Mouse (Mus musculus): ENCODE results near the gene Itgb7.

The Itgb7 gene

DNA sequence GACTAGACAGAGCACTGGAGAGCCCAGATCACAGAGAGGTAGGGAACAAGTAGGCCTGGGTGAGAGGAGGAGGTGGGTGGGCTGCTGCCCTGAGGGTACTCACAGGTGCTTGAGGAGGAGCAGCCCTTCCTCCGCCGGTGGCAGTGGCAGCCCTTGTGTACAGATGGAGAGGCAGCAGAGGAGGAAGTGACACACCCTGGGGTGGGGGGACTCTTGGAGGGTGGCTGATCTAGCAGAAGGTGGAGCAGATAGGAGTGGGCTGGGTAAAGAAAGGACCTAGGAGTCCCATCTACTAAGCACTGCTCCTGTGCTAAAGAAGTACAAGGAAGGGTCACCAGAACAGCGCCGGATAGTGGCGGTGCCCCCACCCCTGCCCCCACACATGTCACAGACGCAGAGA is at the start of gene Itgb7:
Itgb7 (minus strand) TSS at position 197 of the 400 bp plus-strand sequence.
- peak; percentile 78 to 87 for DNase-seq

GRCm38 (mm10) chr15:102280623-102281022 is 48.9 kb upstream of the Itgb7 start:
- DNase-seq: no peak

- peak in 1 of 2 experiments; percentile 15 for DNase-seq
Measured at GRCm38 (mm10) chr15:102279783-102280520, 48.2 kb upstream of the Itgb7 start.

DNA sequence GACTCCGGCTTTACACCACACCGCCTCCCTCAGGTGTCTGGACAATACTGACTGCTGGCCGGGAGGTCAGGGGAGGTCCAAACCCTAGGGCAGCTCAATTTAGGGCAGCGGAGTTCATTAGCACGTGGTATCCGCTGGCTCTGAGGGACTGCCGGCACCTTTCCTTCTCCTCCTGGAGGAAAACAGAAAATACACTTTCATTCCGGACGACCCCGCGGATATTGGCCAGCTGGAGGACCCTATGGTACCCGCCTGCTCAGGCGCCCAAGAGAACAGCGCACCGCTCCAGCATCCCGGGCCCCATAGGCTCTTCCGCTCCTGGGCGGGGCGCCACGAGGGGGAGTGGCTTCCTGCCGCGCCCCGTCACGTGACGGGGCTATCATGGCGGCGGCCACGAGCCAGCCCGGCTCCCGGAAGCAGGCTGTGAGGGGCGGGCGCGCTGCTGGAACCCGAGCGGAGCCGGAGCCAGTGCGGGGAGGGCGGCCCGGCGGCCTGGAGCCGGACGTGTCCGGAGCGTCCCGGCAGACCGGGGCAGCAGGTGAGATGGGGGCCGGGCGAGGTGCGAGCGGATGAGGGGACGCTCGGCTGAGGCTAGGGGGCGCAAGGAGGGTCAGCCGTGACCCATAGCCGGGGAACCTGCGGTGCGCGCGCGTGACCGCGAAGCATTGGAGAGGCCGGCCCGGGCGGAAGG is 47.5 kb upstream of the Itgb7 start, which contains the start of gene Mfsd5:
Mfsd5 (plus strand) TSS at position 363 of the 691 bp plus-strand sequence.
- DNase-seq: peak; percentile 84 to 89

DNA sequence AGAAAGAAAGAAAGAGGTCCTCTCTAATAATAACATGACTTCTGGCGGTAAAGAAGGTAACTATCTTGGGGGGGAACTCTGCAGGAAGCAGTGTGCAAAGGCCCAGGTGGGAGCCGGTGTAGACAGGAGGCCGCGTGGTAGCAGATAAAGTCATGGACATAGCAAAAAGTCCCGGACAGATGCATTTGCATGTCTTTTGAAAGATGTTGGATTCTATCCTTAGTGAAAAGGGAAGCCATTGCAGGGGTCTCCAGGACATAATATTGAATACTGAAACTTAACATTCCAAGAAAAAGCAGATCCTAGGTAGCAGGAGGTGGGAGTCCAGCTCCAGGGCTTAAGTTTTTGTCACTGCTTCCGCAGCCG is 47.0 kb upstream of the Itgb7 start:
- DNase-seq: peak in 1 of 2 experiments; percentile 31

DNA sequence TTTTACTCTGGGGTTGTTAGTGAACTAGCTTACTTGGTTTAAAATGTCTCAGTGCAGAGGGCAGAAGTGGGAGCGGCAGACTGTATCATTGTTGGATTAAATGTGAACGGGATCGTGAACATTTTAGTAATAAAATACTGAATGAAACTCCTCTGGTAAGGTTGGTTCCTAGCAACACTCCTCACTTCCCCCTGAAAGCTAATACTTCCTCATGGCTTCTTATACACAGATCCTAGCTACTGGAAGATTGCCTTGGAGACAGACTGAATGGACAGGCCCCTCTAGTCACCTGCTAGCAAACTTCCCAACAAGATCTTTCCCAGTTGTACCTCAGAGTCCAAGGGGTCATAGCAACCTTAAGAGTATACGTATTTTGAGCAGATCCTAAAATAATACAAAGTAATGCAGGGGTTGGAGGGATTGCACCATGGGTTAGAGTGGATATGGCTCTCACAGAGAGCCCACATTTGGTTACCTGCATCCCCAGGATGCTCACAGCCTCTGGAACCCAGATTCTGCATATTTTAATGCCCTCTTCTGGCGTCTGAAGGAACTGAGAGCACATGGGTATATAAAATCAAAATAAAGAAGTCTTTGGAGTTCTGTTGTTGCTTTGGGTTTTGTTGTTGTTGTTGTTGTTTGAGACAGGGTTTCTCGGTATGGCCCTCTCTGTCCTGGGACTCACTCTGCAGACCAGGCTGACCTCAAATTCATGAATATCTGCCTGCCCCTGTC is 42.4 kb upstream of the Itgb7 start:
- no peak for DNase-seq

DNA sequence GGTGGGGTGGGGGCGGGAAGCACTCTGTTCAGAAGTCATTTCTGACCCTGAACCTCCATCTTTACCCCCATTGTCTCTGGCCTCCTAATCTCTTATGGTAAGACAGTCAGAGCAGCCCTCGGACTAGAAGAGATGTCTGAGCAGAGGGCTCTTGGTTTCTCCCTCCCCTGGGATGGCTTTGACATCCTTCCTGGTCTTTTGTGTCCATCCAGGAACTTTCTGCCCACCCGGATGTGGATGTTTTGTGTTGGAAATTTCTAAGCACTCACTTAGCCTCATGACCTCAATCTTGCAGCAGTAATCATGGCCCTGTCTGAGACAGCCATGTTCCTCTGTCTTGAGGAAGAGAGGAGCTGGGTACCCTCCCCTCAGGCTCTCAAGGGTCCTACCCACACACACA is 39.7 kb upstream of the Itgb7 start:
- no peak for DNase-seq

DNA sequence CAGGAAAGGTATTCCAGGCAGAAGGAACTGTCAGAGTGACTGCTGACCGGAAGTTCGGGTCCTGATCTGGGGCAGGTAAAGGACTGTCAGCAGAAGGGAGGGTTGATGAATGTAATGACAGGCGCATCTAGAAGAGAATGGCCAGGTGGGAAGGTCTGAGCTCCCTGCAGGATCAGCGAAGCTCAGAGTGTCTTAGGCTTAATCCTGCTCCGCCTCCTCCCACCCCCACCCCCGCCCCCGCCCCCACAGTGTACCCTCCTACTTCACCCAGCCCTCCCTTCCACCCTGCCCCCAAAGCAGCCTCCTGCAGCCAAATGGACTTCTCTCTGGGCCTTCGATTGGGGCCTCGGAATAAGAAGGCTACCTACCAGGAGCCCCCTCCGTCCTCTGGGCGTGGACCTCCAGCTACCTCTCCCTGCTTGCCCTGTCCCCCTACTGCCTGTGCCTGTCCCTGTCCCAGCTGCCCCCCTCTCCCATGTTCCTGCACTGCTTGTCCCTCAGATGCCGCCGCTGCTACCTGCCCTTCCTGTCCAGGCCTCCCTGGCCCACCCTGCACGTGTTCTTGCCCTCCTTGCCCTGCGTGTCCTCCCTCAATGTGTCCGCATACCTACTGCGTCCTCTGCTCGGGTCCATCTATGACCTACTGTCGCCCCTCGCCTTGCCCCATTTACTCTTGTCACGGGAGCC is 38.7 kb upstream of the Itgb7 start, which contains the start of gene Gm9918:
Gm9918 (plus strand) TSS at position 290 of the 687 bp plus-strand sequence.
- DNase-seq: no peak

DNA sequence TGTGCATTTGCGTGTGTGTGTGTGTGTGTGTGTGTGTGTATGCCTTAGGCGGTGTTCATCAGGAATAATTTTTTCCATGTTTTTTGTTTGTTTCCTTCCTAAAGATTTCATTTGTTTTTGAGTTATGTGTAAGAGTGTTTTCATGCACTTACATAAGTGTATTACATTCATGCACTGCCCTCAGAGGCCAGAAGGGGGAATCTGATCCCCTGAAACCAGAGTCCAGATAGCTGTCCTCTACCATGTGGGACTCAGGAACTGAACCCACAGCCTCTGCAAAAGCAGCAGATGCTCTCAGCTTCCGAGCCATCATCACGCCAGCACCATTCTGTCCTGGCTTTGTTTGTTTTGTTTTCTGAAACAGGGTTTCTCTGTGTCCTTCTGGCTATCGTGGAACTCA is 33.8 kb upstream of the Itgb7 start:
- no peak for DNase-seq

DNA sequence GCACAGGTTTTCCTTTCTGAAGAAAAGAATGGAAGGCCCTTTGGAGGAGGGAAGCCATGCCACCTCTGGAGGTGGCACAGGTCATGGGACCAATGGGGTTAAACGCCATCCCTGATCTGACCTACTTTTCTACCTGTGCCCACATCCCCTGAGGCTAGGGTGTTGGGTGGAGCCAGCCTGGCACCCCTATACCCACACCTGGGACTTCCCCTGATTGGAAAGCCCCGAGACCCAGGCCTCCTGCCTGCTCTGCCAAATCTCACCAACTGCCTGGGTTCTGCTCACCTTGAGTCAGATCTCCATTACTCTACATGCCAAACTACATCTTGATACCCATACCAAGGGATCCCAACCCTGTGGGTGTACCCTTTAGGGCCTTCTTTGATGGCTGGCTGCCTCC is 31.3 kb upstream of the Itgb7 start:
- DNase-seq: peak; percentile 24 to 54

DNA sequence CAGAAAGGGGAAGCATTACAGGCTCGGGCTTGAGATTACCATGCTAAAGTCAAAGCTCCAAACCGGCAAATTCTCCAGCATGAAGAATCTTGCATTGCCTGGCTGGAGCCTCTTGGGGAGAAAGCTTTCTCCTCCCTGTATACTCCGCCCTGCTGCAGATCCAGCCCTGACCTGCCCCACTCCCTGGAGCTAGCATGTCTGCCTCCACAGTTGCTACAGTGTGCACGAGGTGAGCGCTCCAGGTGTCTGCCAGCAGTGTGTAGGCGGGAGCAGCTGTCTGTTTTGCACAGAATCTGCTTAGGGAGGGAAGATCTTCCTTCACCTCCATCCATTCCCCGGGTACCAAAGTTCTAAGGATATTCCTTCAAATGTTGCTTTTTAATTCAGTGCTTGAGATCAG is 30.8 kb upstream of the Itgb7 start:
- DNase-seq: no peak

- no peak for DNase-seq
Measured at GRCm38 (mm10) chr15:102258581-102259253, 27.0 kb upstream of the Itgb7 start.

DNA sequence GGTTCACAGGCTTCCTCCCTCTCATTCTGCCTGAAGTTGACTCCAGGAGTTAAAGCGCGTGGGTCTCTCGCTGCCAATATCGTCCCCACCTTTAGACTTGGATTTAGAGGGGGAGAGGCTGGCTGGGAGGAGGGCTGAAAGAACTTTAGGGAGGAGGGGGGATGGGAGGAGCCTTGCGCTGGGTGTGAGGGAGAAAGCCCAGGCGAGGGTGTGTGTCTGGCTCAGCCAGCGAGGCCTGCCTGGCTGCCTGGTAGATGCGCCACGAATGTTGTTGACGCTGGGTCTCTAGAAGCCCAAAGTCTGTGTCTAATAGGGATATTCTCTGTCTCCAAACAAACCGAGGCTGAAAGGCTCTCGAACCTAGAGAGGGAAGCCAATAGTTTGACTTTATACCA is 26.3 kb upstream of the Itgb7 start:
- DNase-seq: no peak

DNA sequence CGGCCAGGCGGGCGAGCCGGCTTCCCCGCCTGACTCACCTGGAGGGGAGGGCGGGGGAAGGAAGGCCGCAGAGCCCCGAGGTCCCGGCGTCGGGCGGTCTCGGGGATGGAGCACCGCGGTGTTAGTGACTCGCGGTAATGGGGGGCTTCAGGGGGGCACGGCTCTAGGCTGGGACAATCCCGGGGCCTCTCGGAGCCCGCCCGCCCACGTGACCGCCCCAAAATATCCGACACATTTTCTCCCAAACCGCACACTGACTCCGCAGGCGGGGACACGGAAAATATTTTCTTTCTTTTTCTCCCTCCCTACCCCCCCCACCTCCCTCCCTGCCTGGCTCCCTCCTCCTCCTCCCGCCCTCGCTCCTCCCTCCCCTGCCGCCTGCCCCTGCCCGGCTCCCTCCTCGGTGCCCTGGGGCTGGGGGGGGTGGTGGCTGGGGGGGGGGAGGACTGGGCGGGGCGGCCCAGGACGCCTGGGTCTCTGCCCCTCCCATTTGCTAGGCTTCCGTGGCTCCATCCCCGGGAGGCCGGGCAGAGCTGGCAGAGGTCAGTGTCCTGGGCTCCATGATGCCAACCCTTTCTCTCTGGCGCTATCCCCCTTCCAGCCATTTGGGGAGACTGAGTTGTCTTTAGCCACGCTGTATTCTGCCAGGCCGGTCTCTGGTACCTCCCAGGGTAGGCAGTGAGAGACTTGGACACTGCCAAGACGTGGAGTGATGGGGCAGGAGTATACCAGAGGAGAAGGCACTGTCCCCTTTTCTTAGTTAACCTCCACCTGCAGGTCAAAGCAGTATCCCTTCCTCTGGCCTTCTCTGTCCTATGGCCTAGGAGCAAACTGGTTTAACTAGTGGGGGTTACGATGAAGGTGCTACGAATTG is 25.7 kb upstream of the Itgb7 start, which contains the start of gene Rarg:
Rarg (minus strand) TSS at position 316 of the 874 bp plus-strand sequence.
- peak; percentile 18 to 39 for DNase-seq

DNA sequence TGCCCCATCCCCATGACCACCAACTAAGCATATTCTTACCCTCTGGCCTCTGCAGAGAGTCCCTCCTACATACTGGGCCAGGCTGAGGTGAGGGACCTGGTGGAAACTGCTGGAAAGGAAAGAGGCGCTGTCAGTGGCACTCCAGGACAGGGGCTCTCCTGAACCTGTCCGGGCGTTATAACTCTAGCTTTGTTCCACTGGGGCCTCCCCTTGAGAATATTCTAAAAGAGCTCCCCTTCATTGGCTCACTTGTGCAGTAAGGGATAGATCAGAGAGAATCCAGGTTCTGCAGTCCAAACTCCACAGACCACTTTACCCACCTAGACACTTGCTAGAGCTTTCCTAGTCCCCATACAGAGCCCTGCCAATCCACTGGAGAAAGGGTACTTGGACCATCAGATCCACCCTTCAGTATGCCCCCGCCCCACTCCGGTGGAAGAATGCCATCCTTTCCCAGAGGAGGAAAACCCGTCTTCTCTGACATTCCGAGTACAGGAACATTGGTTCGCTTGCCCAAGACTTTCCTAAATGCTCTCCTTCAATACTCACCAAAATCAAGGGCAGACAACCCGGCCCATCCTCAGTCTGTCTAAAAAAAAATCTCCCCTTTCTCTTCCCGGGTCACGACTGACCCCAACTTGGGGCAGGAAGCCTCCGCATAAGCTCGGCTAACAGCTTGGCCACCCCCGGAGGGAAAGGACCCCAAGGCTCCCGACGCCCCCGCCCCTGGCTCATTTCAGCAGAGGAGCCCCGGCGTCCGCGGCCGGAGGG is 24.9 kb upstream of the Itgb7 start:
- DNase-seq: no peak

DNA sequence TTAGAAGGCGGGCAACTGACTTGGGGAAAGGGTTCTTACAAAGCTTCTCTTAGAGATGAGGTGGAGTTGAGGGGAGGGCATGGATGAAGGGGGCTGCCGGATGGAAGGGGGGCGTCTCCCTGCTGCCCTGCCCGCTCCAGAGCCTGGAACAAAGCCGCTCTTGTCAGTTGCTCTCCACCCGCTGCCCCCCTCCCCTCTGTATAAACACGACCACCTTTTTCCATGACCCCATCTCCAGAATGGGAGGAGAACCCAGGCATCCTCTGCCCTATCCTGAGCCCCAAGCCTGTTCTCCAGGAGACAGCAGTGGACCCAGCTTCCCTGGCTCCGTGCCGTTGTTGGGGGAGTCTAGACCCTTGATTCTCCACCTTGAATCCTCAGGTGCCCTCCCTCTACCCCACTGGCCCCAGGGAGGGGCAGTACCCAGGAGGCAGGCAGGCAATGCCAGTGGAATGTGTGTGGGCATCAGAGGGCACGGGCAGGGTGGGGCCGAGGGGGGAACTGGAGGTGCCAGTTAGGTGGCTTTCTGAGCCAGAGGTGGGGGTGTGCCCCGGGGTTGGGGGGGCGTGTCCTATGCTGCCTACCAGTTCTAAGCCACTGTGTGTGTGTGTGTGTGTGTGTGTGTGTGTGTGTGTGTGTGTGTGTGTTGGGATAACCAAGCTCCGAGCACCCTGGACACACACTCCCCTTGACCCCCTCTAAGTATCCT is 24.0 kb upstream of the Itgb7 start:
- peak in 1 of 2 experiments; percentile 9 for DNase-seq

DNA sequence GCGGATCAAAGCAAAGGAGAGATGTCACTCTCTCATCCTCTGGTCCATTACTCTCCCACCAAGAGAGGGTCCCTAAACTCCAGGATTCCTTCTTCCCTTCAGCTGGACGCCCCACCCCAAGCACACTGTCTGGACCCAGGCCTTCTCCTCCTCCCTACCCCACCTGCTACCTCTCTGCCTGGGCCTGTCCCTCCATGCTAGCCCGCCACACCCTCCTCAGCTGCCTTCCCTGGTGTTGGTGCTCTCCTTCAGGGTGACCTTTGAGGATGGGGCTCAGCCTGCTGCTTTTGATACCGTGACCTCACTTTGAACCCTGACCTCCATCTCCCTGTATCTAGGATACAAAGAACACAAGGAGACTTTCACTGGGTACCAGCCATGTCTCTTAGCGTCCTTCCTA is 18.8 kb upstream of the Itgb7 start:
- no peak for DNase-seq

DNA sequence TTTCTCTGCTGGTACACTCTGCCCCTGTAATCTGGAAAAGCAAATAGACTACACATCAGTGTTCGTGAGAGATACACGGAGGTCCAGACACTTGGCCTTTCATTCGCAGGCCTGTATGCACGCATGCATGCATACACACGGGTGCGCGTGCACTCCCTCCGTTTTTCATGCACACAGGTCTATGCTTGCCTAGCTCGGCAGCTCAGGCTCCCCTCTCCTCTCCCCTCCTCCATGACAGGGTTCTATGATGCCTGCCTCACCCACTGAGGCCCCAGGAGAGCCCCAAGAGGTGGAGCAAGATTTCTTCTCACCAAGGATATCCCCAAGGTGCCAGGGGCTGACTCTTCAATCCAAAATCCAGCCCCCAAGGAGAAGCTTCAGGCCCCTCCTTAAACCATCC is 18.2 kb upstream of the Itgb7 start:
- DNase-seq: no peak

- no peak for DNase-seq
Measured at GRCm38 (mm10) chr15:102249251-102249691, 17.5 kb upstream of the Itgb7 start.

GRCm38 (mm10) chr15:102248812-102249191 is 17.1 kb upstream of the Itgb7 start:
- DNase-seq: no peak
